Mouse (Mus musculus): ENCODE data around the gene Tnks2. TPM values are rescaled to one million over a fixed set of nuclear protein-coding genes. Genes with fewer than 3 reads are reported as not detected.

Gene Tnks2
- polyA plus RNA-seq, 1 experiment from 2014 or later = 35.8 TPM

DNA sequence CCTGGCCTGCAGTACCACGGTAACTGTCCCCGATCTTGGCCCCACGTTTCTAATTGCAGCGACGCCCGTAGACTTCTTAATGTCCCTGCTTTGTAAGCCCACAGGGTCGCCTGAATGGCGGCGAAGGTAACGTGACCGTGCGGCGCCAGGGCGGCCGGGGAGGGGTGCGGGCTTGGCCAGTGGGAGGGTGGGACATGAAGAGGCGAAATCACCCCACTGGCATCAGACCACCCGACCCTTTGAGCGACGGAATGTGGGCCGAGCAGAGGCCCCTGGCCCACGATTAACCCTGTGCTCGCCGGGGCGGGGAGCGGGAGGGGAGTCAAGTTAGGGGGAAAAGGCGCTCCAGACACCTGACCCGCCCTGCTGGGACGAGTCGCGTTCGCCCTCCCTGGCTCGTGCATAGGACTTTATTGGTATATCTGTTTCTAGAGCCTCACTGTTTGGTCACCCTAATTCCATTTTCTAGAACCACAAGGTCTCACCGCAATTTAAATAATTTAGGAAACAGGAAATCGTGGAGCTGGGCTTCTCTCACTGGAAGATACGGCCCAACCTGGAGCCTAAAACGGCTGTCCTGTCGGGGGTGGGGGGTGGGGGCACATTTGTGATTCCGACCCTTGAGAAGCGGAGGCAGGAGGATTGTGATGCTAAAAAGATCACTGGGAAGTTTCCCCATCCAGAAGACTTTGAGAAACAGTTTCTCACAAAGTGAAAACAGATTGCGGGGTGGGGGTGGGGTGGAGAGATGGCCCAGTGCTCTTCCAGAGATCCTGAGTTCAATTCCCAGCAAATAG is 70.4 kb downstream of the Tnks2 start:
- Histone ChIP-seq H3K9me3 (no peaks in the 10 kb centered on the region), H3K36me3 (no peaks in the 10 kb centered on the region), H3K4me1 (peaks cover 8% of the 10 kb centered on the region), H3K27ac (replicated peaks) (peak overlapping the region; percentile 80), H3K9ac (peak overlapping the region; percentile 84), H3K4me3 (peak overlapping the region; percentile 71), H3K27me3 (replicated peaks) (no peaks in the 10 kb centered on the region), H3K4me2 (peak overlapping the region; percentile 84)
- ATAC-seq (ENCODE audit: extremely low read depth, insufficient number of reproducible peaks, low FRiP score, low TSS enrichment) = peak; percentile 68; the same call in 1 of the 2 replicates
- 2% methylated on average over 41 of the region's 41 CpGs for WGBS

DNA sequence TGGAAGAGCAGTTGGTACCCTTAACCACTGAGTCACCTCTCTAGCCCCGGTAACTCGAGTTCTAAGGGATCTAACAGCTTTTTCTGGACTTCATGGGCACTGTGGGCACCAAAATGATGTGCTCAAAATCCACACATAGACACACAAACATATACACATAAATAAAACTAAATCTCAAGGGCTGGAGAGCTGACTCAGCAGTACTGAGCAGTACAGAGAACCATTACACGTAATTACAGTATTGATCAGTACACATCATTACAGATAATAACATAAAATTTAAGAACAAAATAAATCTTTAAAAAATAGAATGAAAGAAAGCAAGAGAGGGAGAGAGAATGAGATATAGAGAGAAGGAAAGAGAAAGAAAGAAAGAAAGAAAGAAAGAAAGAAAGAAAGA is 75.1 kb downstream of the Tnks2 start:
- H3K4me3 ChIP-seq = no peak overlapping the region
- H3K9me3 ChIP-seq = no peaks in the 10 kb centered on the region
- ATAC-seq (ENCODE audit: extremely low read depth, insufficient number of reproducible peaks, low FRiP score, low TSS enrichment) = no peak
- H3K36me3 ChIP-seq = no peaks in the 10 kb centered on the region
- H3K4me1 ChIP-seq = peaks cover 5% of the 10 kb centered on the region; the same call in 1 of the 2 replicates
- H3K27me3 ChIP-seq (replicated peaks) = no peaks in the 10 kb centered on the region
- no peak overlapping the region for H3K27ac ChIP-seq (replicated peaks)
- 77% methylated on average over 3 of the region's 3 CpGs for WGBS
- H3K4me2 ChIP-seq = no peak overlapping the region
- H3K9ac ChIP-seq = no peak overlapping the region

DNA sequence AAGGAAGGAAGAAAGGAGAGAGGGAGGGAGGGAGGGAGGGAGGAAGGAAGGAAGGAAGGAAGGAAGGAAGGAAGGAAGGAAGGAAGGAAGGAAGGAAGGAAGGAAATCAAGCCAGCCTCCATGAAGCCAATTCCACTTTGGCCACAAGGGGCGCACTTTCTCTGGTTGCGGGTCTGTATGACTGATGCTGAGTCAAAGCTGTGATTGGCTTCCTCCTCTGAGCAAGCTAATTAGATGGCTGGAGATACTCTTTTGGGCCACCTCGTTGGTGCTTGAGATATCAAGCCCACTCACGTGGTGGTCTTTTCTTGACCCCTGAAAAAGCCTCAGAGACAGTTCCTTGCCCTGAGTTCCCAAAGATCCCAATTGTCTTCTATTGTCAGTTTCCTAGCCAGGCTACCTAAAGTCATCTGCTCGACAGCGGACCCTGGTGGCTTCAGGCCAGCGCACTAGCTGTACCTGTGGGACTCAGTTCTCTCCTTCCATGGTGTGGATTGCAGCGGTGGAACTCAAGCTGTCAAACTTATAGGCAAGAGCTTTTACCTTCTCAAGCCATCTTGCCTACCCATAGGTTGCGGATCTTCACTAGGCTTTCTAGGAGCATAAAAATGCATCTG is 75.8 kb downstream of the Tnks2 start:
- H3K27me3 ChIP-seq (replicated peaks) = no peaks in the 10 kb centered on the region
- H3K9me3 ChIP-seq = no peaks in the 10 kb centered on the region
- no peak overlapping the region for H3K9ac ChIP-seq
- no peak overlapping the region for H3K27ac ChIP-seq (replicated peaks)
- H3K4me2 ChIP-seq = no peak overlapping the region
- peaks cover 5% of the 10 kb centered on the region; the same call in 1 of the 2 replicates for H3K4me1 ChIP-seq
- H3K4me3 ChIP-seq = no peak overlapping the region
- no peak for ATAC-seq (ENCODE audit: extremely low read depth, insufficient number of reproducible peaks, low FRiP score, low TSS enrichment)
- WGBS = 18% methylated on average over 9 of the region's 9 CpGs
- H3K36me3 ChIP-seq = no peaks in the 10 kb centered on the region

DNA sequence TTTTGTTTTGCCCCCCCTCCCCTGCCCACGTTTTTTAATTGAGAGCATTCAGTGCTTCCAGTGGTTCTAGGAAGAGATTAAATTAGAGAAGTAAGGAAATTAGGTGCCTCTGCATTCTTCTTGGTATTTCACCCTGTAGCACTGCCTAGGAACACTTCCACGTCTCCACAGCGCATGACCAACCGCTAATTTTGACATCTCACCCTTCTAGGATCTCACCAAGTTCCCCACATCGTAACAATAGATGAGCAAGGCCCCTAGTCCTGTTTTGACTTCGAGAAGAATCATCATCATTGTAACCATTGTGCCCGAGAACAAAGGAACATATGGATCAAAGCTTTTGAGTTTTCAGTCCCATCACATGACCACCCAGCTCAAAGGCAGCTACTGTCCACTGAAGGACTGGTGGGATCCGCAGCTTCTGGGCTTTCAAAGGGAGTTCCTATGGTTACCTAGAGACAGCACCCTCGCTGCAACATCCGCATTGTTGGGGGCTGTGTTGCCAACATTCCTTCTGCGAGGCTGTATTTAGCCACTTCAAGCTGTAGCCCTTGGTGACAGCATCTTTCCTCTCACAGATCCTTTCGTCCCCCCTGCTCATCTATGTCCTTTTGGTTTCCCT is 76.5 kb downstream of the Tnks2 start:
- Histone ChIP-seq H3K27me3 (replicated peaks) (no peaks in the 10 kb centered on the region), H3K27ac (replicated peaks) (no peak overlapping the region), H3K4me1 (peaks cover 5% of the 10 kb centered on the region; the same call in 1 of the 2 replicates), H3K36me3 (no peaks in the 10 kb centered on the region), H3K4me3 (no peak overlapping the region), H3K9me3 (no peaks in the 10 kb centered on the region), H3K4me2 (0 out of 2 replicates have a peak overlapping the region, but pooled peaks have one; percentile 4), H3K9ac (no peak overlapping the region)
- ATAC-seq (ENCODE audit: extremely low read depth, insufficient number of reproducible peaks, low FRiP score, low TSS enrichment) = no peak
- 32% methylated on average over 12 of the region's 12 CpGs for WGBS

DNA sequence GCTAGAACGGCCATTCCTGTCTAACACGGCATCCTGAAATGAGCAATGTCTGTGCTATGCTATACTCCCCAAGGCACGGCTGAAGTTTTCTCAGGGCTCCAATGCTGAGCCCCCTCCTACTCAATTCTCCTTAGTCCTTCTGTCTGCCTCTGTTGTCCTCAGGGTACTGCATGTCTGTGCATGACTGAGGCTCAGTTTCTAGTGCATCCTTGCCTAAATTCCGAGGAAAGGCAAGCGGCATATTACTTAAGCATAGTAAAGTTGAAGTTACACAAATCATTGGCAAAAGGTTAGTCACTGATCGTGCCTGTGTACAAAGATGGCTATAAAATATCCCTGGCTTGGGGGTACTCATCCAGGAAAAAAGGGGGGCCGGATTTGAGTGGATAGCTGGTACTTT is 79.0 kb downstream of the Tnks2 start:
- H3K9ac ChIP-seq = no peak overlapping the region
- no peaks in the 10 kb centered on the region for H3K27me3 ChIP-seq (replicated peaks)
- no peaks in the 10 kb centered on the region for H3K9me3 ChIP-seq
- H3K4me1 ChIP-seq = peaks cover 9% of the 10 kb centered on the region
- ATAC-seq (ENCODE audit: extremely low read depth, insufficient number of reproducible peaks, low FRiP score, low TSS enrichment) = no peak
- no peak overlapping the region for H3K4me3 ChIP-seq
- no peaks in the 10 kb centered on the region for H3K36me3 ChIP-seq
- 76% methylated on average over 7 of the region's 7 CpGs for WGBS
- H3K4me2 ChIP-seq = no peak overlapping the region
- no peak overlapping the region for H3K27ac ChIP-seq (replicated peaks)

DNA sequence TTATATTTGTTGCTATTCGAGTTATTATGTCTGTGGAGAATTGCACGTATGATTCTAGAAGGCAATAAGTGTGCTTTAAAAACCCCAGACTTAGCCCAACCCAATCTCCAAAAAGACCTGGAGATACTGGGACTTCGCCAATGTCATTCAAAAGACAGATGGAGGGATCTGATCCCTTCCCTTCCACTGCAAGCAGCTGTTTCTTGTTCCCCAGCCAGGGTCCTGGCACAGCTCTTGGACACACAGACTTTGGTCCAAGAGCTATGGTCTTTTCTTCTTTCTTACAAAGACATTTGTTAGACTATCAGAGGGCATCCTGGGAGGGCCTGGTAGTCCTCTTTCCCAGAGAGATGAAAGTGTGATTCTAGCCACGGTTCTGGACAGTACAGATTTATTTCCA is 82.2 kb downstream of the Tnks2 start:
- H3K4me1 ChIP-seq = peaks cover 13% of the 10 kb centered on the region
- ATAC-seq (ENCODE audit: extremely low read depth, insufficient number of reproducible peaks, low FRiP score, low TSS enrichment) = no peak
- no peak overlapping the region for H3K9ac ChIP-seq
- H3K4me2 ChIP-seq = no peak overlapping the region
- H3K27me3 ChIP-seq (replicated peaks) = no peaks in the 10 kb centered on the region
- no peak overlapping the region for H3K27ac ChIP-seq (replicated peaks)
- H3K9me3 ChIP-seq = no peaks in the 10 kb centered on the region
- no peak overlapping the region for H3K4me3 ChIP-seq
- WGBS = 76% methylated on average over 4 of the region's 4 CpGs
- no peaks in the 10 kb centered on the region for H3K36me3 ChIP-seq

DNA sequence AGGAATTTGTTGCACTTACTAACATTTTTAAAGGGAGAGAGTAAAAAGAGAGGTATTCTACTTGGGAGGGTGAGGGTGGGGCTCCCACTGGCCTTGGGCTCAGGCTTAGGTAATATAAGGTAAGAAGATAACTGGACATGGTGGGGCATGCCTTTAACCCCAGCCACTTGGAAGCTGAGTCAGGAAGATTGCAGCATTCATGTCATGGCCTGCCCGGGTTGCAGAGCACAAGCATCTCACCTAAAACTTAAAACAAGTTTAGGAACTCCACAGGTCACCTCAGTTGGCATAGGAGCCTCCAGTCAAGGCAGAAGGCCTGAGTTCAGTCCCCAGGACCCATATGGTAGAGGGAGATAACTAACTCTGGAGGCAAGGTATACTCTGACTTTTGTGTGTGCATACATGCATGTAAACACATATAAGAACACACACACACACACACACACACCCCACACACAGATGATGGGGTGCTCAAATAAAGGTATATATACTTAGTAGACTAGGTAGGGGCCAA is 82.9 kb downstream of the Tnks2 start:
- Histone ChIP-seq H3K36me3 (no peaks in the 10 kb centered on the region), H3K9me3 (no peaks in the 10 kb centered on the region), H3K4me1 (peaks cover 13% of the 10 kb centered on the region), H3K4me2 (no peak overlapping the region), H3K9ac (no peak overlapping the region), H3K4me3 (no peak overlapping the region), H3K27ac (replicated peaks) (no peak overlapping the region), H3K27me3 (replicated peaks) (no peaks in the 10 kb centered on the region)
- 82% methylated on average over 1 of the region's 1 CpGs for WGBS
- no peak for ATAC-seq (ENCODE audit: extremely low read depth, insufficient number of reproducible peaks, low FRiP score, low TSS enrichment)

DNA sequence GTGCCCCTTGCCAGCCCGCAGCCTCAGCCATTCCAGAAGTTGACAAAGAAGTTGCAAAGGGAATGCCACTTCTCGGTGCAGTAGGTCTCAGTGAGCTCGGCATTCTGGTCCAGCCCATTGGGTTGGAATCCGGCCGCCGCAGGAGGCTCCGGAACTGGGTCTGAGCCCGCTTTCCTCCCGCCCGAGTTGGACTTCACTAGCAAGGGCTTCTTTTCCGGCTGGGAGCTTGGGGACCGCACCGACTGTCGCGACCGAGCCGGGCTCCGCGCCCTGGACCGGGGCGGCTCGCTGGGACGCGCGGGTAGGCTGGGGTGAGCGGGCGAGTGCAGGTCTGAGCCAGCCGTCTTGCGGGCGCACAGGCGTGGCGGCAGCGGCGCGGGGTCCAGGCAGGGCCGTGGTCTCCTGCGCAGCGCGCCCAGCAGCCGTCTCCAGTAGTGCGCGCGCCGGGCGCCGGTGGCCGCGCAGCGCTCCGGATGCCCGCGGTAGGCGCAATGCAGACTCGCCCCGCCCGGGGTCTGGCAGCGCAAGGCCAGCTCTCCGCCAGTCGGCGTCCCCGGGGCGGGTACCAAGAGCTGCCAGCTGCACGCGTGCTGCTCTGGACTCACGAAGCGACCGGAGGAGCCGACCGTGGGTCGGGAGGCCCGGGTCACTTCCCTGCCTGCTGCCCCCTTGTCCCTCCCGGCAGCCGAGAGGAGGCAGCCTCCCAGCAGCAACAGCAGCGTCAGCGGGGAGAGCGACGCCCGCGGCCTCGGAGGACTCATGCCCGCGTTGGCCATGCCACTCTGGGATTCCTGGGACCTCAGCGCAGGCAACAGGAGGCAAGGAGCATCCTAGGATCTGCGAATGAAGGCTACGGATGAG is 84.6 kb downstream of the Tnks2 start:
- no peaks in the 10 kb centered on the region for H3K27me3 ChIP-seq (replicated peaks)
- no peaks in the 10 kb centered on the region for H3K36me3 ChIP-seq
- H3K9me3 ChIP-seq = no peaks in the 10 kb centered on the region
- peak overlapping the region; percentile 96 for H3K9ac ChIP-seq
- peak overlapping the region; percentile 83 for H3K27ac ChIP-seq (replicated peaks)
- H3K4me2 ChIP-seq = peak overlapping the region; percentile 90
- H3K4me3 ChIP-seq = peak overlapping the region; percentile 95
- peak; percentile 65 for ATAC-seq (ENCODE audit: extremely low read depth, insufficient number of reproducible peaks, low FRiP score, low TSS enrichment)
- WGBS = 0% methylated on average over 81 of the region's 85 CpGs
- peaks cover 13% of the 10 kb centered on the region for H3K4me1 ChIP-seq

DNA sequence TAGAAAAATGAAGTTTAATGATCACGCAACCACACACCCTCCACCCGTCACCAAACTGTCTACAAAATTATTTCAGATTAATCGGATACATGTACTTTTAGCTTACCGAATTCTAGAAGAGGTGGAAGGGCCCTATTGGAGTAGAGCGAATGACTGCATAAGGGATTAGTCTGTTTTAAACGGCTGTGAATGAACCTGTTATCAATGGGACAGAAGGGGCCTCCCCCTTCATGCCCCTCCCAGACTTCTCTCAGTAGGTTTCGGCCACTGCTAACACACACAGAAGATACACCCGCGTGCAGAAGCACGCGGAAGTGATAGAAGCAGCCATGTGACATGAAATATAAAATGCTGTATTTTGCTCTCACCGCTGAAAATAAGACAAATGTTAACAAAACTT is 85.4 kb downstream of the Tnks2 start, which contains the start of gene Fgfbp3:
TSS of gene Fgfbp3 (minus strand) at position 150 of the 400 bp plus-strand sequence.
- H3K27me3 ChIP-seq (replicated peaks) = no peaks in the 10 kb centered on the region
- H3K4me1 ChIP-seq = peaks cover 13% of the 10 kb centered on the region
- H3K27ac ChIP-seq (replicated peaks) = peak within 1 kb of the TSS; percentile 83
- peak within 1 kb of the TSS; percentile 90 for H3K4me2 ChIP-seq
- H3K9ac ChIP-seq = peak within 1 kb of the TSS; percentile 96
- no peaks in the 10 kb centered on the region for H3K36me3 ChIP-seq
- no peak for ATAC-seq (ENCODE audit: extremely low read depth, insufficient number of reproducible peaks, low FRiP score, low TSS enrichment)
- no peaks in the 10 kb centered on the region for H3K9me3 ChIP-seq
- H3K4me3 ChIP-seq = peak within 1 kb of the TSS; percentile 95
- 10% methylated on average over 12 of the region's 12 CpGs for WGBS

DNA sequence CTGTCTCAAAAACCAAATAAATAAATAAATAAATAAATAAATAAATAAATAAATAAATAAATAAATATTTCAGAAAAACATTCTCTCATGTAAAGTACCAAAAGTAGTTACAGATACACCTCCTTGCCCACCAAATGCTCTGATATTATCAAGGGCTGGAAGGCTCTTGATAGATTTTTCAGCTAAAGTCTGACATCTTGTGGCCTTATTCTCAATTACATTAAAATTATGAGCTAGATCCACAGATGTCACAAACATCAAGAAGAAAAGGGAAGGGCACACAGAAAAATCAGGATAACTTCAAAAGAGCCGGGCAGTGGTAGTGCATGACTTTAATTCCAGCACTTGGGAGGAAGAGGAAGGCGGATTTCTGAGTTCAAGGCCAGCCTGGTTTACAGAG is 88.0 kb downstream of the Tnks2 start:
- Histone ChIP-seq H3K36me3 (no peaks in the 10 kb centered on the region), H3K9ac (no peak overlapping the region), H3K27me3 (replicated peaks) (no peaks in the 10 kb centered on the region), H3K4me2 (no peak overlapping the region), H3K4me1 (peaks cover 22% of the 10 kb centered on the region), H3K27ac (replicated peaks) (no peak overlapping the region), H3K9me3 (no peaks in the 10 kb centered on the region), H3K4me3 (no peak overlapping the region)
- no peak for ATAC-seq (ENCODE audit: extremely low read depth, insufficient number of reproducible peaks, low FRiP score, low TSS enrichment)
- 31% methylated on average over 2 of the region's 2 CpGs for WGBS

DNA sequence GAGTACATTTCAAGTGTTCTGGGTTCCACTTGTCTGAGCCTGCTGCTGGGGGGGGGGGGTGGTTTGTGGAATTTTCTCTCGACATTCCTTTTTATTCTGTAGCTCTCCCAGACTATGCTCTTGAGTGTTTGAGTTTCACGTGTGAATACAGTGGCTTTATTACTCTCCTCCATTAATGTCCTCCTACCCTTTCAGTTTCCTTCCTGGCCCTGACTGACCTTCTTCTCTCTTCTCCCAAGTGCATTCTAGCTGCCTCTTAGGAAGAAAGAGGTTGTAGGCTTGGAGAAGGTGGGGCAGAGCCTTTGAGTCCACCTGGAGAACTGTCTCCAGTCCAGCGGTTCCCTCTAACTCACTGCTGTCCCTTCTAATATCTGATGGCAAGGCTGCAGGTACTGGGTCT is 88.9 kb downstream of the Tnks2 start:
- H3K9ac ChIP-seq = no peak overlapping the region
- 59% methylated on average over 3 of the region's 3 CpGs for WGBS
- ATAC-seq (ENCODE audit: extremely low read depth, insufficient number of reproducible peaks, low FRiP score, low TSS enrichment) = no peak
- no peaks in the 10 kb centered on the region for H3K27me3 ChIP-seq (replicated peaks)
- no peak overlapping the region for H3K4me3 ChIP-seq
- H3K4me2 ChIP-seq = no peak overlapping the region
- no peak overlapping the region for H3K27ac ChIP-seq (replicated peaks)
- no peaks in the 10 kb centered on the region for H3K36me3 ChIP-seq
- no peaks in the 10 kb centered on the region for H3K9me3 ChIP-seq
- H3K4me1 ChIP-seq = peaks cover 28% of the 10 kb centered on the region

All from heart, embryonic 13.5 days (tissue).